Mouse (Mus musculus): ENCODE results near the gene Lipt2.

DNA sequence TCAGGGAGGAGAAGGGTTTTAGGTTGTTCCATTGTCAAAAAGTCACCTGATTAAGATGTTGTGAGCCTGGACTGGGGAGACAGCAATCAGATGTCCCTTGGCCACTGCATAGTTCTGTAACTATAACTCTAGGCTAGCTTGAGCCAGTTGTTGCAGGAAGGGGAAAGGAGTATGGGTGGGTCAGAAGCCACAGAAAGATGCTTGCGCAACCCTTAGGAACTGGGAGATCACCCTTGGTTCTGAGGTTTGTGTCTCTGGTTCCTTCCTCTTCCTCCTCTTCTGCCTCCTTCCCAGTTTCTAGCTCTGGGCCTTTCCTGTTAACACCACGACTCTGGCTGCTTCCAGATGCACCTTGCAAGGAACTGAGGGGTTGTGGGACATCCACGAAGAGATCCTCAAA lies 23.3 kb downstream of the Lipt2 start:
- TF ChIP-seq GATA1 (IDR thresholded peaks at IDR 0.05; ENCODE audit: borderline replicate concordance, low read length) (no peak), CTCF (IDR thresholded peaks at IDR 0.05; ENCODE audit: low read depth, low read length) (no peak), GATA2 (IDR thresholded peaks at IDR 0.05; ENCODE audit: borderline replicate concordance, low read depth, low read length) (no peak)

Data from G1E (cell line).